Mouse (Mus musculus): ENCODE measurements around the gene Olfr1416. TPM values are rescaled to one million over a fixed set of nuclear protein-coding genes. Genes with fewer than 3 reads are reported as not detected.

Olfr1416 gene
- total and polyA plus RNA-seq, 3 experiments: not detected

- Histone ChIP-seq H3K79me2 (replicated peaks; ENCODE audit: control insufficient read depth, extremely low read depth, insufficient read depth, poor library complexity, severe bottlenecking) (peaks cover 15% of the 10 kb centered on the region), H3K36me3 (replicated peaks in 1 of 2; ENCODE audit: control insufficient read depth in 1 of 2, insufficient read depth in 1 of 2, low read length in 1 of 2) (peaks cover 18 to 26% of the 10 kb centered on the region in 2 experiments), H3K4me1 (ENCODE audit: control insufficient read depth in 1 of 2, insufficient read depth in 2 of 2) (peaks cover 0 to 16% of the 10 kb centered on the region in 2 experiments; a peak in 2 of 4 replicates), H3K4me3 (replicated peaks in 1 of 3; ENCODE audit: low read depth in 2 of 3, low read length in 2 of 3, poor library complexity in 1 of 3) (peak overlapping the region; percentile 66 to 99 (median 66)), H3K27me3 (replicated peaks) (peaks cover 41% of the 10 kb centered on the region), H3K9me3 (replicated peaks; ENCODE audit: low read length) (no peaks in the 10 kb centered on the region), H3K4me2 (ENCODE audit: insufficient read depth, low read depth, poor library complexity, severe bottlenecking) (peak overlapping the region; percentile 98), H3K27ac (ENCODE audit: insufficient read depth, low read depth) (no peak overlapping the region), H3K9ac (ENCODE audit: insufficient read depth, low read depth) (peak overlapping the region; percentile 84)
- dilution Hi-C loops (cut with MboI; ENCODE audit: extremely low pct_ligation_motif_present, extremely low pct_unique_long_range_greater_than_20kb, low sequenced_read_pairs): no loop called here
- in situ Hi-C loops (cut with MboI; ENCODE audit: low pct_ligation_motif_present, low pct_unique_long_range_greater_than_20kb, low sequenced_read_pairs): no loop called here
- TF ChIP-seq MXI1 (IDR thresholded peaks at IDR 0.05; ENCODE audit: low read depth, low read length): no peak
- TF ChIP-seq TCF12 (IDR thresholded peaks at IDR 0.05; ENCODE audit: low read depth, low read length): no peak
- TF ChIP-seq SIN3A (IDR thresholded peaks at IDR 0.05; ENCODE audit: low read length): no peak
- TF ChIP-seq ETS1 (conservative IDR thresholded peaks at IDR 0.05; ENCODE audit: low read depth, low read length): no peak
- no peak for TF ChIP-seq CTCF (conservative IDR thresholded peaks at IDR 0.05 in 1 of 2, IDR thresholded peaks at IDR 0.05 in 1 of 2; ENCODE audit: low read depth in 2 of 2, low read length in 2 of 2)
- no peak for TF ChIP-seq USF2 (conservative IDR thresholded peaks at IDR 0.05; ENCODE audit: low read depth, low read length)
- no peak for TF ChIP-seq GABPA (IDR thresholded peaks at IDR 0.05; ENCODE audit: insufficient replicate concordance, low read depth, low read length)
- TF ChIP-seq MEF2A (IDR thresholded peaks at IDR 0.05; ENCODE audit: borderline replicate concordance, low read depth, low read length): no peak
- TF ChIP-seq NRF1 (IDR thresholded peaks at IDR 0.05; ENCODE audit: low read depth, low read length): no peak
- no peak for TF ChIP-seq EP300 (IDR thresholded peaks at IDR 0.05; ENCODE audit: low read length)
- TF ChIP-seq HCFC1 (IDR thresholded peaks at IDR 0.05; ENCODE audit: low read depth, low read length): no peak
- TF ChIP-seq RAD21 (IDR thresholded peaks at IDR 0.05; ENCODE audit: low read depth, low read length): no peak
- no peak for TF ChIP-seq MAX (IDR thresholded peaks at IDR 0.05; ENCODE audit: low read length)
- DNase-seq (ENCODE audit: extremely low read depth): peak; percentile 13
These were observed 10.8 kb downstream of the Olfr1416 start for GRCm38 (mm10) chr1:92474066-92474578.

DNA sequence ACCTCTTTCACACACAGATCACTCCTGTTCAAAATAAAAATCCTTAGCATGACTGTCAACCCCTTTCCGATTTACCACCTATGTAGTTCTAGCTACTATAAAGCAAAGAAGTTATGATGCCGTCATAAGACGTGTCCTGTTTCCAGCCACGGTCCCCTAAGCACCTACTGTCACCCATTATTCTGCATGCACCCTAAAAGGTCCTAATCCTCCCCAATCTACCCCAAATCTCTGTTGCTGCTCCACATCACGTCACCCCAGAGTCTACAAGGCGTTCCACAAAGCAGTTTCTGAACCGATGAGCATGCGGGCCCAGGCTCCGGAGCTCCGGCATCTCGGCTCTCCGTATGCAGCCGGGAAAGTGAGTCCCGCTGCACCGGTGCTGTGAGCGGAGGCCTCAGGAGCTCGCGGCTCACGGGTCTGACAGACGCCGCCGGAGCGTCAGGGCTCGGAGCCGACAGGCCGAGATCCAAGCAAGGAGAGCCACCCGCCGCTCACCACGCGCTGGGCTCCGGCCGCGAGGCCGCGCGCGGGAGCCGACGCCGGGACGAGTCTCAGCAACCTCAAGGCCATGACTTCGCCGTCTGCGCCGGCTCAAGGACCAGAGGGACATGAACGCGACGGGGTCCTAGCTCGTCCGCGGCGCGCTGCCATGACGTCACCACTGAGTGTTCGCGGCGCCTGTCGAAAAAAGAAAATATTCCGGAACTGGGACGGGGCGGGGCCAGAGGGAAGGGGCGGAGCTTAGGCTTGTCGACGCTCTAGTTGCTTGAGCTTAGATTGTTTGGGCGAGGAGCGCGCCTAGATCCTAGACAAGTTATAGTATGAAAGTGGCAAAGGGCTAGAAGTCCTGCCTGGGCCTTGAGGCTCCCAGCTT is 11.5 kb downstream of the Olfr1416 start, which contains the start of gene Ndufa10:
TSS of gene Ndufa10 (minus strand) at position 696 of the 877 bp plus-strand sequence.
- no peaks in the 10 kb centered on the region for H3K9me3 ChIP-seq (replicated peaks; ENCODE audit: low read length)
- in situ Hi-C loops (cut with MboI; ENCODE audit: low pct_ligation_motif_present, low pct_unique_long_range_greater_than_20kb, low sequenced_read_pairs) (no loop called here), dilution Hi-C loops (cut with MboI; ENCODE audit: extremely low pct_ligation_motif_present, extremely low pct_unique_long_range_greater_than_20kb, low sequenced_read_pairs) (no loop called here)
- H3K27ac ChIP-seq (ENCODE audit: insufficient read depth, low read depth): no peak within 1 kb of the TSS
- peak; percentile 89 for DNase-seq (ENCODE audit: extremely low read depth)
- peak within 1 kb of the TSS; percentile 98 to 99 (median 99) for H3K4me3 ChIP-seq (replicated peaks in 1 of 3; ENCODE audit: low read depth in 2 of 3, low read length in 2 of 3, poor library complexity in 1 of 3)
- peak within 1 kb of the TSS; percentile 98 for H3K4me2 ChIP-seq (ENCODE audit: insufficient read depth, low read depth, poor library complexity, severe bottlenecking)
- peaks cover 0 to 16% of the 10 kb centered on the region in 2 experiments; a peak in 2 of 4 replicates for H3K4me1 ChIP-seq (ENCODE audit: control insufficient read depth in 1 of 2, insufficient read depth in 2 of 2)
- H3K36me3 ChIP-seq (replicated peaks in 1 of 2; ENCODE audit: control insufficient read depth in 1 of 2, insufficient read depth in 1 of 2, low read length in 1 of 2): peaks cover 21 to 33% of the 10 kb centered on the region in 2 experiments
- H3K79me2 ChIP-seq (replicated peaks; ENCODE audit: control insufficient read depth, extremely low read depth, insufficient read depth, poor library complexity, severe bottlenecking): peaks cover 15% of the 10 kb centered on the region
- H3K27me3 ChIP-seq (replicated peaks): peaks cover 34% of the 10 kb centered on the region
- H3K9ac ChIP-seq (ENCODE audit: insufficient read depth, low read depth): peak within 1 kb of the TSS; percentile 91
- TF ChIP-seq MXI1 (IDR thresholded peaks at IDR 0.05; ENCODE audit: low read depth, low read length): peak; percentile 86
- no peak for TF ChIP-seq RAD21 (IDR thresholded peaks at IDR 0.05; ENCODE audit: low read depth, low read length)
- TF ChIP-seq HCFC1 (IDR thresholded peaks at IDR 0.05; ENCODE audit: low read depth, low read length): peak; percentile 98
- no peak for TF ChIP-seq ZC3H11A (IDR thresholded peaks at IDR 0.05; ENCODE audit: low read depth, low read length)
- TF ChIP-seq GABPA (IDR thresholded peaks at IDR 0.05; ENCODE audit: insufficient replicate concordance, low read depth, low read length): peak; percentile 60; the same call in 1 of the 2 replicates
- no peak for TF ChIP-seq MAZ (IDR thresholded peaks at IDR 0.05; ENCODE audit: low read depth, low read length)
- TF ChIP-seq USF1 (IDR thresholded peaks at IDR 0.05; ENCODE audit: low read depth, low read length): no peak
- no peak for TF ChIP-seq JUND (conservative IDR thresholded peaks at IDR 0.05; ENCODE audit: low read depth, low read length)
- TF ChIP-seq ETS1 (conservative IDR thresholded peaks at IDR 0.05; ENCODE audit: low read depth, low read length): no peak; the same call in 1 of the 2 replicates
- peak; percentile 77 for TF ChIP-seq NRF1 (IDR thresholded peaks at IDR 0.05; ENCODE audit: low read depth, low read length)
- no peak for TF ChIP-seq EP300 (IDR thresholded peaks at IDR 0.05; ENCODE audit: low read length)
- no peak for TF ChIP-seq CHD1 (IDR thresholded peaks at IDR 0.05; ENCODE audit: low read depth, low read length)
- peak; percentile 90 for TF ChIP-seq MAX (IDR thresholded peaks at IDR 0.05; ENCODE audit: low read length)
- peak; percentile 98 for TF ChIP-seq SIN3A (IDR thresholded peaks at IDR 0.05; ENCODE audit: low read length)
- no peak for TF ChIP-seq POLR2AphosphoS2 (IDR thresholded peaks at IDR 0.05; ENCODE audit: low read depth, low read length)
- TF ChIP-seq JUN (IDR thresholded peaks at IDR 0.05; ENCODE audit: insufficient read depth, low read depth, low read length): peak; percentile 66
- TF ChIP-seq TCF12 (IDR thresholded peaks at IDR 0.05; ENCODE audit: low read depth, low read length): peak; percentile 89
- peak; percentile 89 for TF ChIP-seq IRF4 (IDR thresholded peaks at IDR 0.05; ENCODE audit: low read depth, low read length)
- peak; percentile 80 for TF ChIP-seq POLR2A (IDR thresholded peaks at IDR 0.05; ENCODE audit: low read depth, low read length)
- peak; percentile 93 for TF ChIP-seq KAT2A (IDR thresholded peaks at IDR 0.05; ENCODE audit: insufficient replicate concordance, low read length)
- no peak for TF ChIP-seq SMC3 (IDR thresholded peaks at IDR 0.05; ENCODE audit: low read depth, low read length)
- TF ChIP-seq E2F4 (IDR thresholded peaks at IDR 0.05; ENCODE audit: insufficient replicate concordance, low read depth, low read length): no peak
- TF ChIP-seq TBP (conservative IDR thresholded peaks at IDR 0.05; ENCODE audit: low read depth, low read length): peak; percentile 58; the same call in 1 of the 2 replicates
- no peak for TF ChIP-seq RCOR1 (conservative IDR thresholded peaks at IDR 0.05; ENCODE audit: low read depth, low read length)
- TF ChIP-seq ELF1 (IDR thresholded peaks at IDR 0.05; ENCODE audit: low read depth, low read length): peak; percentile 93

Measured in CH12.LX (cell line).